In genomic region chr2:110865584-110865983, GRCm38 (mm10) we compare ENCODE assay signal across 21 mouse cellular contexts.
"Had no signal": no experiment of that assay in that cellular context is flagged by ENCODE, and none has a peak within 500 bp of the region (broad histone marks: within the 10 kb centered on the region; RNA-seq: fewer than 3 reads in every experiment).

No protein-coding gene starts in this region.

- ATAC-seq: liver, postnatal 0 days; lung, postnatal 0 days had no signal

- H3K9ac ChIP-seq: liver, embryonic 13.5 days; liver, embryonic 15.5 days; liver, postnatal 0 days; lung, embryonic 15.5 days; neural tube, embryonic 13.5 days; neural tube, embryonic 15.5 days had no signal

- H3K27me3 ChIP-seq: liver, embryonic 13.5 days; liver, embryonic 15.5 days; lung, embryonic 15.5 days; neural tube, embryonic 13.5 days; neural tube, embryonic 15.5 days had no signal

- H3K36me3 ChIP-seq: liver, embryonic 13.5 days; liver, embryonic 15.5 days; lung, embryonic 15.5 days; neural tube, embryonic 13.5 days; neural tube, embryonic 15.5 days had no signal

- H3K27ac ChIP-seq: liver, embryonic 13.5 days; liver, embryonic 15.5 days; lung, embryonic 15.5 days; neural tube, embryonic 13.5 days; neural tube, embryonic 15.5 days had no signal

- H3K4me1 ChIP-seq: liver, embryonic 13.5 days; liver, embryonic 15.5 days; lung, embryonic 15.5 days; neural tube, embryonic 13.5 days; neural tube, embryonic 15.5 days had no signal

- H3K9me3 ChIP-seq: liver, embryonic 13.5 days; liver, embryonic 15.5 days; lung, embryonic 15.5 days; neural tube, embryonic 13.5 days; neural tube, embryonic 15.5 days had no signal

- DNase-seq: liver, embryonic 13.5 days; liver, postnatal 0 days; lung, adult 2 months; lung, postnatal 14 days; lung, postnatal 4 days; retina, postnatal 1 day; right cerebral cortex, adult 18-20 months; right cerebral cortex, postnatal 25 days; right cerebral cortex, postnatal 4 days; spleen, adult 18-20 months; thymus, adult 18-20 months; thymus, postnatal 14 days; thymus, postnatal 36 days had no signal

- H3K4me3 ChIP-seq: liver, embryonic 13.5 days; liver, embryonic 15.5 days; lung, embryonic 15.5 days; myocyte; neural tube, embryonic 13.5 days; neural tube, embryonic 15.5 days had no signal

- H3K4me2 ChIP-seq: liver, embryonic 11.5 days; liver, embryonic 13.5 days; liver, embryonic 15.5 days; lung, embryonic 15.5 days; midbrain, embryonic 11.5 days; neural tube, embryonic 13.5 days; neural tube, embryonic 15.5 days had no signal
